Mouse (Mus musculus) cerebellum, adult 18-20 months (tissue): Measurements from ENCODE around the gene Slitrk4.

Experiments
- DNase-seq, 2 experiments: peaks; one replicate each; pipeline ENCODE4 v3.0.0; 2021

Gene Slitrk4

GRCm38 (mm10) chrX:64276290-64277125 lies at the start of gene Slitrk4:
Gene Slitrk4, minus strand, starts transcription at chrX:64276996.
- DNase-seq = peak; percentile 44 to 69

- peak; percentile 16 to 37 for DNase-seq
These were observed 42.7 kb upstream of the Slitrk4 start for GRCm38 (mm10) chrX:64319501-64319900.

- peak in 1 of 2 experiments; percentile 10 for DNase-seq
These were observed 1.1 kb upstream of the Slitrk4 start for GRCm38 (mm10) chrX:64277991-64278301.

- DNase-seq = peak; percentile 23 to 52
These were observed 562 bp upstream of the Slitrk4 start for GRCm38 (mm10) chrX:64277126-64277990.

GRCm38 (mm10) chrX:64275501-64276289 lies 1.1 kb downstream of the Slitrk4 start:
- peak; percentile 45 to 51 for DNase-seq

GRCm38 (mm10) chrX:64263481-64263880 lies 13.3 kb downstream of the Slitrk4 start:
- peak in 1 of 2 experiments; percentile 40 for DNase-seq
